Mouse (Mus musculus): ENCODE measurements at regions not wholly inside any gene's neighbourhood (a gene's known extent, or its start where the extent isn't known, plus 50 kb on each side); places are given as distances from the start of the nearest gene placed in this dataset.

- DNase-seq (ENCODE audit: low read depth, low spot score) = no peak
Observed at GRCm38 (mm10) chr1:151088535-151089125, 93.7 kb upstream of the Gm47985 start.

GRCm38 (mm10) chr1:151092035-151092434 is 90.3 kb upstream of the Gm47985 start:
- DNase-seq (ENCODE audit: low read depth, low spot score) = no peak

- no peak for DNase-seq (ENCODE audit: low read depth, low spot score)
Observed at GRCm38 (mm10) chr1:151095344-151096050, 86.8 kb upstream of the Gm47985 start.

GRCm38 (mm10) chr1:151096079-151096478 is 86.3 kb upstream of the Gm47985 start:
- DNase-seq (ENCODE audit: low read depth, low spot score) = no peak

GRCm38 (mm10) chr1:151097506-151097905 is 84.8 kb upstream of the Gm47985 start:
- DNase-seq (ENCODE audit: low read depth, low spot score) = no peak

GRCm38 (mm10) chr1:151098763-151099162 is 83.6 kb upstream of the Gm47985 start:
- no peak for DNase-seq (ENCODE audit: low read depth, low spot score)

- DNase-seq (ENCODE audit: low read depth, low spot score) = no peak
Observed at GRCm38 (mm10) chr1:151100565-151101483, 81.5 kb upstream of the Gm47985 start.

GRCm38 (mm10) chr1:151101516-151101915 is 80.8 kb upstream of the Gm47985 start:
- no peak for DNase-seq (ENCODE audit: low read depth, low spot score)

GRCm38 (mm10) chr1:151102061-151102460 is 80.3 kb upstream of the Gm47985 start:
- DNase-seq (ENCODE audit: low read depth, low spot score) = no peak

- no peak for DNase-seq (ENCODE audit: low read depth, low spot score)
Observed at GRCm38 (mm10) chr1:151102646-151103391, 79.5 kb upstream of the Gm47985 start.

- no peak for DNase-seq (ENCODE audit: low read depth, low spot score)
Observed at GRCm38 (mm10) chr1:151103522-151104037, 78.8 kb upstream of the Gm47985 start.

- no peak for DNase-seq (ENCODE audit: low read depth, low spot score)
Observed at GRCm38 (mm10) chr1:151104346-151104745, 78.0 kb upstream of the Gm47985 start.

- no peak for DNase-seq (ENCODE audit: low read depth, low spot score)
Observed at GRCm38 (mm10) chr1:151104806-151105205, 77.5 kb upstream of the Gm47985 start.

- no peak for DNase-seq (ENCODE audit: low read depth, low spot score)
Observed at GRCm38 (mm10) chr1:151105251-151105650, 77.1 kb upstream of the Gm47985 start.

GRCm38 (mm10) chr1:151107401-151107800 is 74.9 kb upstream of the Gm47985 start:
- DNase-seq (ENCODE audit: low read depth, low spot score) = no peak

- DNase-seq (ENCODE audit: low read depth, low spot score) = no peak
Observed at GRCm38 (mm10) chr1:151109333-151109732, 73.0 kb upstream of the Gm47985 start.

- DNase-seq (ENCODE audit: low read depth, low spot score) = no peak
Observed at GRCm38 (mm10) chr1:151110412-151110811, 71.9 kb upstream of the Gm47985 start.

- DNase-seq (ENCODE audit: low read depth, low spot score) = no peak
Observed at GRCm38 (mm10) chr1:151111683-151112082, 70.7 kb upstream of the Gm47985 start.

GRCm38 (mm10) chr1:151112390-151112789 is 69.9 kb upstream of the Gm47985 start:
- DNase-seq (ENCODE audit: low read depth, low spot score) = no peak

GRCm38 (mm10) chr1:151113199-151113598 is 69.1 kb upstream of the Gm47985 start:
- DNase-seq (ENCODE audit: low read depth, low spot score) = no peak

GRCm38 (mm10) chr1:151118530-151118929 is 63.8 kb upstream of the Gm47985 start:
- DNase-seq (ENCODE audit: low read depth, low spot score) = no peak
